Mouse (Mus musculus) ES-Bruce4 (cell line): ENCODE results near the gene Ccdc60. TPM values are rescaled to one million over a fixed set of nuclear protein-coding genes. Genes with fewer than 3 reads are reported as not detected.
"Not testable (repeated sequence)": the region's sequence is repeated elsewhere in the genome, so short reads cannot be mapped to it uniquely, and the experiment has no call there.

ENCODE experiments used
- H3K27ac ChIP-seq: 2 replicates; pipeline ENCODE4 v1.5.1; 2012; ENCODE audit warnings: low read length, inconsistent platforms; ENCODE audit not compliant: insufficient read depth
- H3K27me3 ChIP-seq: 2 replicates; pipeline ENCODE4 v1.6.1; 2012; ENCODE audit warnings: mild to moderate bottlenecking, low read length, inconsistent platforms; ENCODE audit not compliant: control insufficient read depth, poor library complexity, insufficient read depth, severe bottlenecking
- H3K36me3 ChIP-seq: 2 replicates; pipeline ENCODE4 v1.6.1; 2012; ENCODE audit warnings: inconsistent platforms, mild to moderate bottlenecking, low read length, moderate library complexity; ENCODE audit not compliant: control insufficient read depth, poor library complexity, insufficient read depth, severe bottlenecking
- H3K4me1 ChIP-seq: one replicate; pipeline ENCODE4 v1.8.1; 2011; ENCODE audit warnings: low read length; ENCODE audit not compliant: control insufficient read depth, insufficient read depth
- H3K4me3 ChIP-seq: 2 replicates; pipeline ENCODE4 v1.5.1; 2011; ENCODE audit warnings: low read depth, mild to moderate bottlenecking, low read length
- H3K9ac ChIP-seq: 2 replicates; pipeline ENCODE4 v1.6.1; 2012; ENCODE audit warnings: low read depth, mild to moderate bottlenecking, inconsistent platforms; ENCODE audit not compliant: poor library complexity, severe bottlenecking
- H3K9me3 ChIP-seq: replicated peaks from 2 replicates; pipeline ENCODE4 v1.6.1; 2012; ENCODE audit warnings: mild to moderate bottlenecking, low read length, inconsistent platforms; ENCODE audit not compliant: control insufficient read depth, poor library complexity, insufficient read depth, severe bottlenecking
- CTCF ChIP-seq: IDR thresholded peaks from one replicate; pipeline ENCODE4 v1.8.1; 2011; ENCODE audit warnings: low read depth, low read length
- EP300 ChIP-seq: IDR thresholded peaks from 2 replicates; pipeline ENCODE4 v1.6.1; 2011; ENCODE audit warnings: low read depth, low read length; ENCODE audit not compliant: insufficient read depth
- POLR2A ChIP-seq: IDR thresholded peaks from one replicate; pipeline ENCODE4 v1.8.1; 2011; ENCODE audit warnings: low read length; ENCODE audit not compliant: insufficient read depth
- polyA plus RNA-seq: library from polyadenylated mRNA; stranded (reverse); fragments of >200 nt; gene quantifications from 2 replicates; pipeline ENCODE4 v1.2.4, GENCODE M21; 2011; ENCODE audit warnings: low read depth; ENCODE audit not compliant: missing spikeins, insufficient read depth, insufficient read length

Gene Ccdc60
- polyA plus RNA-seq, 1 experiment = 3.0 TPM

DNA sequence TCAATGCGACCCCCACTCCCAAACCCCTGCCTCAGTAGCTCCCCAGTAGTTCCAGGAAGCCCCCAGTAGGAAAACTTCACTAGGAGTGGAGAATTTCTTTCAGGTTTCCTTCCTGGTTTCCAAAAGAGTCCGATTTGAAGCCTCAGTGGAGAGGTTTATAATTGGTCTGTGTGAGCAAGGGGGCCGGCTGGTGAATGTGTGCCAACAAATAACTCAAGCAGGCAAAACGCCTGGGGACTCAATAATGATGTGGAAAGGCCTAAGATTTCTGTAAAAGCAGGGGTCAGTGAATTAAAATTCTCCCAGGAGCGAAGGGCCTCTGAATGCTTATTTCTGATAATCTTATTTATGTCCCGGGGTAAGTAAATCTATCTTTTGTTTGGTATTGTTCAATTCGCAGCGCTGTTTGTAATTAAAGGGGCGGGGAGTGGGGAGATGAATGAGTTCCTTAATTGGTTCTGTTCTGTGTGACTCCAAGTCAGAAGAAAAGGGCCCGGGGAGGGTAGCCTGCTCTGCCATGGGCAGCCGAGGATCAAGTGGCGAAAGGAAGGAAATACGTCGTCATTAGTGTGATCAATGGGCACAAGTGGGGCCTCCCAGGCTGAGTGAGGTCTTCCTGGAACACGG lies 23.4 kb upstream of the Ccdc60 start:
- Histone ChIP-seq H3K27ac (no peak overlapping the region), H3K27me3 (no peaks in the 10 kb centered on the region), H3K4me3 (no peak overlapping the region), H3K4me1 (no peaks in the 10 kb centered on the region), H3K9ac (no peak overlapping the region), H3K9me3 (no peaks in the 10 kb centered on the region), H3K36me3 (no peaks in the 10 kb centered on the region)
- TF ChIP-seq CTCF (no peak), EP300 (no peak), POLR2A (no peak)

DNA sequence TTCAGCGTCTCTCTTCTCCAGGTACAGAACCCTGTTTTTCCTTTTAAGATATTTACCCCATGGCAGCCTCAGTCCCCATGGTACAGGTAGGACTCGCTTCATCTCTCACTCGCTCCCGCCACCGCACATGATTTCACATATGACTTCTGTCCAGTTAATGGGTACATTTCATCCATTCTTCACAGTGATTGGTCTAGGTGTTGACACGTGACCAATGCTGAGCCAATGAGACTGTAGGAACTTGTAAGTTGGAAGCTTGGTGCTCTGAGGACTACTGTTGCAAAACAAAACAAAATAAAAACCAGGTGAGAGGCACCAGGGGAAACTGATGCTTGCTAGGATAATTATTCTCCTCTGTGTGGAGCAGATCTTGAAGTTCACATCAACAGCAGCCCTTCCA lies 22.9 kb upstream of the Ccdc60 start:
- no peaks in the 10 kb centered on the region for H3K27me3 ChIP-seq
- no peak overlapping the region for H3K9ac ChIP-seq
- no peaks in the 10 kb centered on the region for H3K36me3 ChIP-seq
- H3K9me3 ChIP-seq = no peaks in the 10 kb centered on the region
- TF ChIP-seq EP300 = no peak
- TF ChIP-seq POLR2A = no peak
- H3K27ac ChIP-seq = no peak overlapping the region
- H3K4me1 ChIP-seq = no peaks in the 10 kb centered on the region
- no peak overlapping the region for H3K4me3 ChIP-seq

- Histone ChIP-seq H3K36me3 (no peaks in the 10 kb centered on the region), H3K27ac (no peak overlapping the region), H3K9me3 (no peaks in the 10 kb centered on the region), H3K27me3 (no peaks in the 10 kb centered on the region), H3K4me3 (no peak overlapping the region), H3K9ac (no peak overlapping the region), H3K4me1 (peaks cover 3% of the 10 kb centered on the region)
- no peak for TF ChIP-seq POLR2A
- TF ChIP-seq CTCF = no peak
- TF ChIP-seq EP300 = no peak
Observed at GRCm38 (mm10) chr5:116309383-116309801, 20.6 kb upstream of the Ccdc60 start.

- H3K4me3 ChIP-seq = no peak overlapping the region
- no peak overlapping the region for H3K27ac ChIP-seq
- no peaks in the 10 kb centered on the region for H3K27me3 ChIP-seq
Observed at GRCm38 (mm10) chr5:116305557-116305956, 16.8 kb upstream of the Ccdc60 start.

DNA sequence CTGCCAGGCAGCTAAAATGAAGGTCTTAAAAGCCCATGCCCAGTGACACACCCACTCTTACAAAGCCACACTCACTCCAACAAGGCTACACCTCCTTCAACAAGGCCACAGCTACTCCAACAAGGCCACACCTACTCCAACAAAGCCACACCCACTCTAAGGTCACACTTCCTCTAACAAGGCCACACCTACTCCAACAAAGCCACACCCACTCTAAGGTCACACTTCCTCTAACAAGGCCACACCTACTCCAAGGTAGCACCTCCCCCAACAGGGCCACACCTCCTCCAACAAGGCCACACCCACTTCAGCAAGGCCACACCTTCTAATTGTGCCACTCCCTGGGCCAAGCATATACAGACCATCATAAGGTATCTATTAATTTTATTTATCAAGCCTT lies 16.4 kb upstream of the Ccdc60 start:
- H3K27me3 ChIP-seq, H3K36me3 ChIP-seq, H3K4me3 ChIP-seq, H3K9me3 ChIP-seq, H3K27ac ChIP-seq, H3K9ac ChIP-seq, H3K4me1 ChIP-seq: not testable (repeated sequence)

More at GRCm38 (mm10) chr5:116305557-116305956, 16.8 kb upstream of the Ccdc60 start:
- Histone ChIP-seq H3K4me1 (peaks cover 3% of the 10 kb centered on the region), H3K36me3 (no peaks in the 10 kb centered on the region), H3K9me3 (no peaks in the 10 kb centered on the region), H3K9ac (no peak overlapping the region)
- TF ChIP-seq EP300 (no peak), CTCF (no peak), POLR2A (no peak)

DNA sequence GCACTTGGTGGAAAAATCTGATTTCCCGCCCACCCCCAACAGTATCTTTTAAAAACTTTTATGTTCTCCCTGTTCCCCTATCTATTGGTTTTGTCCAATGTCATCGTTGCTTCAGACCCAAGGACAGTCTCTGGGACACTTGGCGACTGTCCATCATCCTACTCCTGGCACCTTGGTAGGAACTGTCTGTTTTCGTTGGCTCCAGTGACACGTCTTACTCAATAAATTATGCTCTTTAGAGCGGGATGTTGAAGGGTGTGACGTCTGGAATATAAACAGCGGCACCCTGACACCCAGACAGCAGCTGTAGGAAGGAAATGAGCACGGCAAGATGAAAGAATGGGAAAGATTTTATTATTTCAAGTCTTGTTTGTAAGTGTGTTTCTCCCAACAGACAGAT lies 12.2 kb upstream of the Ccdc60 start:
- Histone ChIP-seq H3K36me3 (no peaks in the 10 kb centered on the region), H3K9me3 (no peaks in the 10 kb centered on the region), H3K9ac (no peak overlapping the region), H3K4me1 (peaks cover 3% of the 10 kb centered on the region), H3K27me3 (no peaks in the 10 kb centered on the region), H3K4me3 (no peak overlapping the region), H3K27ac (no peak overlapping the region)
- TF ChIP-seq EP300 = no peak
- no peak for TF ChIP-seq POLR2A
- TF ChIP-seq CTCF = no peak
